Mouse (Mus musculus): ENCODE data around the gene Nup188. TPM values are rescaled to one million over a fixed set of nuclear protein-coding genes. Genes with fewer than 3 reads are reported as not detected.

The Nup188 gene
- polyA plus RNA-seq, 1 experiment from 2014 or later = 26.0 TPM

DNA sequence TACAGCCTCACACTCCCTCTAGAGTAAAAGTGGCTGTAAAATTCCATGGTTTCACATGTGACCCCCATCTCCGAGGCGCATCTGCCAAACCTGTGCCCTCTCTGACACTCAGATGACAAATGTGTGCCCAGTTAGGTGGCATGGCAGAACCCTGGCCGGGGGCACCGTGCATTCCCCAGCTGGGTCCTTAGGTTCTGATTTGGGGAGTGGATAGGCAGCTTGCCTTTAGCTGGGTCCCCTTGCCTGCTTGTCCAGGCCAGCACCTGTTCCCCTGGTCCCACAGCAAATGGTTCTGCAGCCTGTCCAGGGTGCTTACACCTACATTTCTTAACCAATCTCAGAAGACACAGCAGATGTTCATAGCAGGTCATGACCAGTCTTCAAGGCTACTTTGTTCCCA is 42.8 kb upstream of the Nup188 start:
- no peak overlapping the region for H3K27ac ChIP-seq (ENCODE audit: low read length)
- H3K4me1 ChIP-seq (ENCODE audit: control insufficient read depth, insufficient read depth, low read length) = peaks cover 33% of the 10 kb centered on the region
- no peaks in the 10 kb centered on the region for H3K27me3 ChIP-seq (ENCODE audit: control insufficient read depth, insufficient read depth, low read length)
- peaks cover 17% of the 10 kb centered on the region for H3K36me3 ChIP-seq (ENCODE audit: control insufficient read depth, insufficient read depth, low read length)
- H3K9ac ChIP-seq (ENCODE audit: low read length) = no peak overlapping the region
- H3K9me3 ChIP-seq (replicated peaks; ENCODE audit: control insufficient read depth, low read length) = no peaks in the 10 kb centered on the region
- H3K4me2 ChIP-seq (ENCODE audit: low read depth, low read length) = no peak overlapping the region
- H3K4me3 ChIP-seq (replicated peaks; ENCODE audit: low read length) = no peak overlapping the region
- ATAC-seq (ENCODE audit: insufficient read depth, low FRiP score) = no peak
- 93% methylated on average over 4 of the region's 4 CpGs for WGBS

DNA sequence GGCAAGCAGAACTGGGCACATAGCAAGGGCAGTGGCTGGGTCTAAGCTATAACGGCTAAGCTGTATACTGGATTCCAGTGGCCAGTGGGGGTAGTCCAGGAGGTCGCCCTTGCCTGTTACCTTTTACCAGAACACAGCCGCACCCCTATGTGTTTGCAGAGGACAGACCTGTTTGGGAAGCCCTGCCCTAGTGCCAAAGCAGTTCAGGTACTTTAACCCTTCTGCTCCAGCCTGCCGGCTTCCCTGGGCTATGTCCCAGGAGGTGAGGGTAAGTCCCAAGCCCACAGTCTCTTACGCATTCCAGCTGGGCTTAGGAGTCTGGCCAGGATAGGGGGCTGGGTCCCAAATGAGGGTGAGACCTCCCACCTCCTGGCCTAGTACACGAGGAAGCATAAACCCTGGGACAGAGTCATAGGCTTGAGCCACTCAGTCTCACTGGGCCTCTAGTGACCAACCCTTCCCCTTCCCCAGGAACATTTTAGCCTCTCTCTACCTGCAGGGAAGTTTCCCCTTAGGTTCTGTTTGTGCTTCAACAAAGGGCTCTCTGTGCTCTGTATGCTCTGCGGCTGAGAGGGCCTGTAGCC is 41.5 kb upstream of the Nup188 start:
- Histone ChIP-seq H3K4me3 (replicated peaks; ENCODE audit: low read length) (no peak overlapping the region), H3K27me3 (ENCODE audit: control insufficient read depth, insufficient read depth, low read length) (no peaks in the 10 kb centered on the region), H3K9me3 (replicated peaks; ENCODE audit: control insufficient read depth, low read length) (no peaks in the 10 kb centered on the region), H3K27ac (ENCODE audit: low read length) (peak overlapping the region; percentile 91), H3K9ac (ENCODE audit: low read length) (peak overlapping the region; percentile 57), H3K36me3 (ENCODE audit: control insufficient read depth, insufficient read depth, low read length) (peaks cover 17% of the 10 kb centered on the region), H3K4me1 (ENCODE audit: control insufficient read depth, insufficient read depth, low read length) (peaks cover 20% of the 10 kb centered on the region), H3K4me2 (ENCODE audit: low read depth, low read length) (peak overlapping the region; percentile 25)
- peak; percentile 61; the same call in 1 of the 2 replicates for ATAC-seq (ENCODE audit: insufficient read depth, low FRiP score)
- 51% methylated on average over 7 of the region's 7 CpGs for WGBS

DNA sequence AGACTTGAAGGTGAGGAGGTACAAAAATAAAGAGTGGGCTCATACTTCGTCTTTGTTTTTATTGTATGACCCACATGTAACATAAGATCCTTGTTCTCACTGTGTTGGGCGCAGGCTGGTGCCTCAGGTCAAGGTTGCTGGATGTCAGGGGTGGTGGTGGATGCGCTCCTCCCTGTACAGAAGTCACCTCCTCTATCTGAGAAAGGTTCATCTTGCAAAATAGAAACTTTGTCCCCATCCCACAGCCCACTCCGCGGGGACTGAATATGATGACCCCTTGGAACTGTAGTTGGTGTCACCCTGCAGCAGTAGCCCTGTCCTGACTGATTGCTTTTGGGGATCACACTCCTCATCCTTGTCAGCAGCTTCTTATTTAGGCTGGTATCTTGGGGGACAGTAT is 39.2 kb upstream of the Nup188 start:
- H3K4me1 ChIP-seq (ENCODE audit: control insufficient read depth, insufficient read depth, low read length) = peaks cover 27% of the 10 kb centered on the region
- no peaks in the 10 kb centered on the region for H3K27me3 ChIP-seq (ENCODE audit: control insufficient read depth, insufficient read depth, low read length)
- H3K9ac ChIP-seq (ENCODE audit: low read length) = no peak overlapping the region
- 90% methylated on average over 5 of the region's 5 CpGs for WGBS
- ATAC-seq (ENCODE audit: insufficient read depth, low FRiP score) = no peak
- H3K36me3 ChIP-seq (ENCODE audit: control insufficient read depth, insufficient read depth, low read length) = no peaks in the 10 kb centered on the region
- H3K9me3 ChIP-seq (replicated peaks; ENCODE audit: control insufficient read depth, low read length) = no peaks in the 10 kb centered on the region
- no peak overlapping the region for H3K4me3 ChIP-seq (replicated peaks; ENCODE audit: low read length)
- no peak overlapping the region for H3K27ac ChIP-seq (ENCODE audit: low read length)
- no peak overlapping the region for H3K4me2 ChIP-seq (ENCODE audit: low read depth, low read length)

- H3K9me3 ChIP-seq (replicated peaks; ENCODE audit: control insufficient read depth, low read length) = no peaks in the 10 kb centered on the region
- no peak overlapping the region for H3K27ac ChIP-seq (ENCODE audit: low read length)
- H3K36me3 ChIP-seq (ENCODE audit: control insufficient read depth, insufficient read depth, low read length) = no peaks in the 10 kb centered on the region
- no peak overlapping the region for H3K4me2 ChIP-seq (ENCODE audit: low read depth, low read length)
- H3K4me3 ChIP-seq (replicated peaks; ENCODE audit: low read length) = no peak overlapping the region
- WGBS = 75% methylated on average over 4 of the region's 4 CpGs
- ATAC-seq (ENCODE audit: insufficient read depth, low FRiP score) = no peak
- H3K27me3 ChIP-seq (ENCODE audit: control insufficient read depth, insufficient read depth, low read length) = no peaks in the 10 kb centered on the region
- no peak overlapping the region for H3K9ac ChIP-seq (ENCODE audit: low read length)
- H3K4me1 ChIP-seq (ENCODE audit: control insufficient read depth, insufficient read depth, low read length) = peaks cover 30% of the 10 kb centered on the region
Observed at GRCm38 (mm10) chr2:30247681-30248080, 38.5 kb upstream of the Nup188 start.

GRCm38 (mm10) chr2:30249182-30249581 is 37.0 kb upstream of the Nup188 start:
- WGBS = 84% methylated on average over 3 of the region's 3 CpGs
- Histone ChIP-seq H3K9me3 (replicated peaks; ENCODE audit: control insufficient read depth, low read length) (no peaks in the 10 kb centered on the region), H3K9ac (ENCODE audit: low read length) (no peak overlapping the region)

GRCm38 (mm10) chr2:30250166-30251128 is 35.8 kb upstream of the Nup188 start:
- Histone ChIP-seq H3K9me3 (replicated peaks; ENCODE audit: control insufficient read depth, low read length) (no peaks in the 10 kb centered on the region), H3K4me1 (ENCODE audit: control insufficient read depth, insufficient read depth, low read length) (peaks cover 20% of the 10 kb centered on the region; the same call in 1 of the 2 replicates), H3K27me3 (ENCODE audit: control insufficient read depth, insufficient read depth, low read length) (no peaks in the 10 kb centered on the region), H3K4me2 (ENCODE audit: low read depth, low read length) (no peak overlapping the region), H3K27ac (ENCODE audit: low read length) (peak overlapping the region; percentile 84), H3K4me3 (replicated peaks; ENCODE audit: low read length) (no peak overlapping the region), H3K36me3 (ENCODE audit: control insufficient read depth, insufficient read depth, low read length) (peaks cover 3% of the 10 kb centered on the region; the same call in 1 of the 2 replicates), H3K9ac (ENCODE audit: low read length) (no peak overlapping the region)
- no peak for ATAC-seq (ENCODE audit: insufficient read depth, low FRiP score)
- WGBS = 83% methylated on average over 10 of the region's 10 CpGs

More at GRCm38 (mm10) chr2:30249182-30249581, 37.0 kb upstream of the Nup188 start:
- Histone ChIP-seq H3K4me3 (replicated peaks; ENCODE audit: low read length) (no peak overlapping the region), H3K4me1 (ENCODE audit: control insufficient read depth, insufficient read depth, low read length) (peaks cover 29% of the 10 kb centered on the region), H3K27me3 (ENCODE audit: control insufficient read depth, insufficient read depth, low read length) (no peaks in the 10 kb centered on the region), H3K4me2 (ENCODE audit: low read depth, low read length) (no peak overlapping the region), H3K36me3 (ENCODE audit: control insufficient read depth, insufficient read depth, low read length) (no peaks in the 10 kb centered on the region), H3K27ac (ENCODE audit: low read length) (no peak overlapping the region)
- no peak for ATAC-seq (ENCODE audit: insufficient read depth, low FRiP score)

DNA sequence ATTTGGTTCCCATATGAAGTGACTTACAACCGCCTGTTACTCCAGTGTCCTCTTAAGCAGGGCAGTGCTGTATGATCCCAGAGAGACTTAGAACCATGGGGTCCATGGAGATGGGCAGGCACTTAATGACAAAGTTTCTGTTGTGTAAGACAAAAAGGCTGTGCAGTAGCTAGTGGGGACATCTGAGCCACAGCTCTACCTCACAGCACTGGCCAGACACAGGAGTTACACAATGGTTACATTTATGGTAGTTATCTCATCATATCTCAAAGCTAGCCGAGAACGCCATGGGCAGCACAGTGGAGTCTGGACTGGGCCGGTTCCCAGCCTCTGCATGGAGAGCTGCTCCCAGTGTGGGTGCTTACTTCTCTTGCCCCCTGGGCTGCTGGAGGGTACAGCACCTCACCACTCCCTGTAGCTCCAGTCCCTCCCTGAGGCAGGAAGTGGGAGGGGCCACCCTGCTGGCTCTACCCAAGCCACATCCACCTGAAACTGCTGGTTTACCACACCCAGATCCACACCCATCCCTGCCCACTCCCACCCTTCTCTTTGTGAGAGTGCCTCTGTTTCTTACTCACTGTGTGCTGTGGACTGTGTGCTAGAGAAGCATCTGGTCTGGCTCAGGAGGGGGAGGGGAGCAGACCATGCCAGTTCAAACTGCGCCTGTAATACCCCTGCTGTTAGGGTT is 34.6 kb upstream of the Nup188 start:
- no peaks in the 10 kb centered on the region for H3K27me3 ChIP-seq (ENCODE audit: control insufficient read depth, insufficient read depth, low read length)
- H3K36me3 ChIP-seq (ENCODE audit: control insufficient read depth, insufficient read depth, low read length) = peaks cover 14% of the 10 kb centered on the region
- peak overlapping the region; percentile 96 for H3K27ac ChIP-seq (ENCODE audit: low read length)
- peak; percentile 94 for ATAC-seq (ENCODE audit: insufficient read depth, low FRiP score)
- no peak overlapping the region for H3K4me3 ChIP-seq (replicated peaks; ENCODE audit: low read length)
- 58% methylated on average over 5 of the region's 5 CpGs for WGBS
- H3K9me3 ChIP-seq (replicated peaks; ENCODE audit: control insufficient read depth, low read length) = no peaks in the 10 kb centered on the region
- H3K4me2 ChIP-seq (ENCODE audit: low read depth, low read length) = peak overlapping the region; percentile 28; the same call in 1 of the 2 replicates
- H3K4me1 ChIP-seq (ENCODE audit: control insufficient read depth, insufficient read depth, low read length) = peaks cover 20% of the 10 kb centered on the region; the same call in 1 of the 2 replicates
- H3K9ac ChIP-seq (ENCODE audit: low read length) = peak overlapping the region; percentile 57

DNA sequence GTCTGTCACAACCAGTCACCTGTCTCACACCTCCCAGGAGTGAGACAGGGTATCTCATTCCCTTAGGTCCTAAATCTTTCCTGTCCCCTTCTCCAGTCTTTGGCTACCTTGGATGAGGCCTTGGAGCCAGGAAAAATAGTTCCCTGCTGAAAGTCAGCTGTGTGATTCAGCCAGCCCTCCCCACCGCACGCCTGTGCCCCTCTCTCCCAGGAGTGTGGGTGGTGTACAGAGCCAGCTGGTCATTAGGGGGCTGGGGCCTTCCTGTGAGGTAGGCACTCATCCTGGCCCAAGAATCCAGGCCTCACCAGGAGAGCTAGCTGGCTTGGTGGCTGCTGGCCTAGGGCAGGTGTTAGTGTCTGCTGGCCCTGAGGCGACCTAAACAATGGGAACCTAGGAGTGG is 33.7 kb upstream of the Nup188 start:
- Histone ChIP-seq H3K27me3 (ENCODE audit: control insufficient read depth, insufficient read depth, low read length) (no peaks in the 10 kb centered on the region), H3K9ac (ENCODE audit: low read length) (peak overlapping the region; percentile 57), H3K9me3 (replicated peaks; ENCODE audit: control insufficient read depth, low read length) (no peaks in the 10 kb centered on the region), H3K36me3 (ENCODE audit: control insufficient read depth, insufficient read depth, low read length) (peaks cover 22% of the 10 kb centered on the region), H3K27ac (ENCODE audit: low read length) (peak overlapping the region; percentile 96), H3K4me3 (replicated peaks; ENCODE audit: low read length) (no peak overlapping the region), H3K4me2 (ENCODE audit: low read depth, low read length) (no peak overlapping the region), H3K4me1 (ENCODE audit: control insufficient read depth, insufficient read depth, low read length) (peaks cover 20% of the 10 kb centered on the region; the same call in 1 of the 2 replicates)
- no peak for ATAC-seq (ENCODE audit: insufficient read depth, low FRiP score)
- WGBS = 68% methylated on average over 3 of the region's 3 CpGs
